Mouse (Mus musculus): ENCODE measurements around the gene Map7. TPM values are rescaled to one million over a fixed set of nuclear protein-coding genes. Genes with fewer than 3 reads are reported as not detected.

The Map7 gene
- total RNA-seq, 1 experiment from 2014 or later: 1.6 TPM

DNA sequence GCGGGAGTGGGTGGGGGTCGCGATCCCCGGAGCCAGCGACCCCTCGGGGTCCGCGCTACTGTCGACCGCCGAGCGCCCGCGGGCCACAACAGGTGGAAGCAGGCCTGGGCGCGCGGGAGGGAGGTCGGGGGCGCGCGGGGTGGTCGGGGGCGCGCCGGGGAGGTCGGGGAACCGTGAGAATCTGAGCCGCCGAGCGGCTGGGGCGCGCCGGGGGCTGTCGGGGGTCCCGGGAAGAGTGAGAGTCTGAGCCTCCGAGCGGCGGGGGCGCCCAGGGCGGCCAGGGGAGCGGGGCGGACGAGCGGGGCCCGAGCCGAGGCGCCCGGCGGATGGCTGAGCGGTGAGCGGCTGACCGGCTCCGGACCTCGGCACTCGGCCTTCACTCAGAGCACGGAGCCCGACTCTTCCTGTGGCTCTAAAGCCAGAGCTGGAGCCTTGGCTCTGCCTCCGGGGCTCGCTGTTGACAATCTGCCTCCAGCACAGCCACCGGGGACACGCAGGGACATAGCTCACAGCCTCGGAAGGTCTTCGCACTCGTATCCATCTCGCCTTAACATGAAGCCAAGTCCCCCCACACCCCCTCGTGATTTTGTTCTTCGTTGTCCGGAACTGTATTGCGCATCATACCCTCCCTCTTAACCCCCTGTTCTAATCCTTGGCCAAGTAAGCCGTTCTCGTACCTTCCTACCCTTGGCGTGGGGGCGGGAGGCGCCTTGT is 1.0 kb downstream of the Map7 start:
- ATAC-seq (replicated peaks; ENCODE audit: insufficient number of reproducible peaks, low FRiP score, low TSS enrichment, poor library complexity, severe bottlenecking): peak; percentile 33; the same call in 1 of the 2 replicates

DNA sequence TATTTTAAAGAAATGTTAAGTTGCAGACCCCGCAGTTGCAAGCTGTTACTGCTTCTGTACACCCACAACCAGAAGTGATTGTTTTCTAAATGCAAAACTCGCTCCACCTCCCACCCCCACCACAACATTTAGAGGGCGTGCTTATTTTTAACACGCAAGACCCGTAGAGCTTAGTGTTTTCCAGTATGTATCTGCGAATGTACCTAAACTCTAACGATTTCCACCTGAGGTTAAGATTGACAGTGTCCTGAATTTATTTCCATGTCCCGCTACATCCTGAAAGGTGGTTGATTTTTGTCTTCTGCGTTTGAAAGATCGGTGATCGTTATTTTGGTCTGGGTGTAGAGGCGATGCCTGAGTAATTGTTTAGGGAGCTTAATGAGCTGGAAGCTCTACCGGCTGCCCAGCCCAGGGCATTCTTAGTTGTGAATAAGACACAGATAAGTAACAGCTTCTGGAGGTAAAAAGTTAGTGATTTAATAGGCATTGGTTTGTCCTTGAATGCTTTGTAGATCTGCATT is 1.6 kb downstream of the Map7 start:
- ATAC-seq (replicated peaks; ENCODE audit: insufficient number of reproducible peaks, low FRiP score, low TSS enrichment, poor library complexity, severe bottlenecking): no peak

- no peak for ATAC-seq (replicated peaks; ENCODE audit: insufficient number of reproducible peaks, low FRiP score, low TSS enrichment, poor library complexity, severe bottlenecking)
These were observed 3.9 kb downstream of the Map7 start for GRCm38 (mm10) chr10:20152131-20152530.

DNA sequence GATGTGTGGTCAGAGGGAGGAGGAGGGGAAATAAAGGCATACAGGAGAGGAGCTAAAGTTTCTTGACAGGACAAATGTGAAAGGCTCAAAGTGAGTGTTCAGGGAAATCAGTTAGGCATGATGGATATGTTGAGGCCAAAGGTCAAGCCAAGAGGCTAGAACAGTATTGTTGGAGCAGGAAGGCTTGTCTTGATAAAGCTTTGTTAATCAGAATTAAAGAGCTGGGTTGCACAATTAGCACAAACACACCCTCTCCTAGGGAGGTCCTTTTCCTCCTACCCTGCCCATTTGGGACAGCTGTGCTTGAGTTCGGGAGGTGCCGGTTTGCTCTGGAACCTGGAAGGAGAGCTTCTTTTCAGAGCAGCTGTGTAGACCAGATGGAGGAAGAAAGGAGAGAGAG is 5.2 kb downstream of the Map7 start:
- ATAC-seq (replicated peaks; ENCODE audit: insufficient number of reproducible peaks, low FRiP score, low TSS enrichment, poor library complexity, severe bottlenecking): no peak

DNA sequence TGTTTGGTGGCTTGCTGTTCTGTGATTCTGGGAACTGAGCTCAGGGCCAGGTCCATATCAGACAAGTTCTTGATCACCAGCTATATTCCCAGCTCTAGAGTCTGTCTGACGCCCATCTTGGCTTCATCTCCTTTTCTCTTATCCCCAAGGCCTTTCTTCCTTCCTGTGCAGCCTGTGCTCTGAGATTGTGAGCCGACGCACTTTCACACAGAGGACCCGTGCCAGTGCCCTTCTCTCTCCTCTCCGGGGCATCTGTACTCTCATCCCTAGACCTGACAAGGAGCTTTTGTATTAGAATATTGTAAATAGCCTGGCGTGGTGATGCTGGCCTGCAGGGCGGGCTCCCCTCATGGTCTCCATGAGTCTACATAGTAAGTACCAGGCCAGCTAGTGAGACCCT is 7.1 kb downstream of the Map7 start:
- no peak for ATAC-seq (replicated peaks; ENCODE audit: insufficient number of reproducible peaks, low FRiP score, low TSS enrichment, poor library complexity, severe bottlenecking)

- ATAC-seq (replicated peaks; ENCODE audit: insufficient number of reproducible peaks, low FRiP score, low TSS enrichment, poor library complexity, severe bottlenecking): no peak
These were observed 8.9 kb downstream of the Map7 start for GRCm38 (mm10) chr10:20157021-20157726.

DNA sequence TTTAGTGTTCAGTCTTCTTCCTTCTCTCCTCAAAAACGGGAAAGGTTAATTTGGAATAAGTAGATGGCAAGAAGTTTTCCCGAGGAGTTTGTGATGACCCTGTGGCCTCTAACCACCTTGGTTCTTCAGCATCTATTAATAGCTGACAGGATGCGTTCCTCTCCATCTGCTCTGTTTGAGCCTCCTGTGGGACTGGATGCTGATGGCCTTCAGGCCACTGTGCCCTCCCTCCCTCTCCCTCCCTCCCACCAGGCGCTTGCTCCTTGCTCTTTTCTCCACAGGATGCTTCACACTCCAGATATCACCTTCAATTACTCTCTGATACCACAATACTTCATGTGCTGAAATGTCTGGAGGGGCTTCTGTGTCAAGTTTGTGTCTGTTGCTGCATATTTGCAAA is 10.5 kb downstream of the Map7 start:
- ATAC-seq (replicated peaks; ENCODE audit: insufficient number of reproducible peaks, low FRiP score, low TSS enrichment, poor library complexity, severe bottlenecking): no peak

- no peak for ATAC-seq (replicated peaks; ENCODE audit: insufficient number of reproducible peaks, low FRiP score, low TSS enrichment, poor library complexity, severe bottlenecking)
These were observed 11.0 kb downstream of the Map7 start for GRCm38 (mm10) chr10:20159308-20159707.

- ATAC-seq (replicated peaks; ENCODE audit: insufficient number of reproducible peaks, low FRiP score, low TSS enrichment, poor library complexity, severe bottlenecking): no peak
These were observed 12.6 kb downstream of the Map7 start for GRCm38 (mm10) chr10:20160914-20161313.

GRCm38 (mm10) chr10:20164810-20165209 is 16.5 kb downstream of the Map7 start:
- ATAC-seq (replicated peaks; ENCODE audit: insufficient number of reproducible peaks, low FRiP score, low TSS enrichment, poor library complexity, severe bottlenecking): no peak

- ATAC-seq (replicated peaks; ENCODE audit: insufficient number of reproducible peaks, low FRiP score, low TSS enrichment, poor library complexity, severe bottlenecking): 0 out of 2 replicates have a peak, but pooled peaks have one; percentile 45
These were observed 18.5 kb downstream of the Map7 start for GRCm38 (mm10) chr10:20166797-20167196.

- ATAC-seq (replicated peaks; ENCODE audit: insufficient number of reproducible peaks, low FRiP score, low TSS enrichment, poor library complexity, severe bottlenecking): 0 out of 2 replicates have a peak, but pooled peaks have one; percentile 18
These were observed 19.2 kb downstream of the Map7 start for GRCm38 (mm10) chr10:20167467-20167866.

GRCm38 (mm10) chr10:20169182-20169674 is 21.0 kb downstream of the Map7 start:
- no peak for ATAC-seq (replicated peaks; ENCODE audit: insufficient number of reproducible peaks, low FRiP score, low TSS enrichment, poor library complexity, severe bottlenecking)

DNA sequence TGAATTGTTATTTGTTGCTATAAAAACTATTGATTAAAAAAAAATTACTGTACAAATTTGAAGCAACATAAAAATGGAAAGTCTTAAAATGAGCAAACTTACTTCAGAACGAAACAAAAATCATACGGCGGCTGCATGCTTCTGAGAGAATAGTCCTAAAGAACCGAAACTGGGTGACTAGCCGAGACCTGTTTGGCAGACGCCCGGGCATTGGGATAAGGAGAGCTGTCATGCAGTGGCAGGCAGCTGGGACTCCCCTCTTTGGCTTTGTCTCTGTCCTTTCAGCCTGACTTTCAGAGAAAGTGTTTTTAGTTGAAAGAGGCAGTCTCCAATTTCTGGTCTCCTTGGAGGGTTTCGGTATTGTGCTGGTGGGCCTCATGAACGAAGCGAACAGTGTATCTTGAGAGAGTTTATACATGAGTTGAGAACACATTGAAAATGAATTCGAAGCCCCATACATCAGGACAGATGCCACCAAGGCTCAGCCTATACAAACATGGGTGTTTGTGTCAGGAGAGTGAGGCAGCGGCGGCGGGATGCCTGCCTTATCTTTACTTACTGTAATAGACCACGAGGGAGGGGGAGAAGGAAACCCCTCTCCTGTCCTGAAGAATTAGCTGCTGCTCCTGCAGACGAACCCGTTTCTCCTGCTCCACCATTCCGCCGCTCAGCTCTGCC is 21.8 kb downstream of the Map7 start:
- no peak for ATAC-seq (replicated peaks; ENCODE audit: insufficient number of reproducible peaks, low FRiP score, low TSS enrichment, poor library complexity, severe bottlenecking)

- no peak for ATAC-seq (replicated peaks; ENCODE audit: insufficient number of reproducible peaks, low FRiP score, low TSS enrichment, poor library complexity, severe bottlenecking)
These were observed 22.4 kb downstream of the Map7 start for GRCm38 (mm10) chr10:20170605-20171088.

DNA sequence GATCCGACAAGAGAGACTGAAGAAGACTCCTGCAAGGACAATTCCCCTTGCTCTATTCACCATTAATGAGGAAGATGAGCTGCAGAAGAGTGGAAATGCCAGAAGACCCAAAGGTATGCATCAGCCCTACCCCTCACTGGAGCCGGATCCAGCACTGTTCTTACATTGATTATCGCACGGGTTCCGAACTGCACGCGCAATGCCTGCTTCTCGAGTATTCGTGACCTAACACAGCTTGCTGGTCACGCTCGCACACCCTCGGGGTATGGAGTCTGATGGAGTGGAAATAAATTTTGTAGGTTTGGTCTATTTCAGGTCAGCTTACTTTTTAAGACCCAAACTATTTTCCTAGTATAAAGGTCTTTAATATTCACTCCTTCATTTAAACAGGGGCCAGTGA is 22.9 kb downstream of the Map7 start:
- no peak for ATAC-seq (replicated peaks; ENCODE audit: insufficient number of reproducible peaks, low FRiP score, low TSS enrichment, poor library complexity, severe bottlenecking)

GRCm38 (mm10) chr10:20171756-20172155 is 23.5 kb downstream of the Map7 start:
- no peak for ATAC-seq (replicated peaks; ENCODE audit: insufficient number of reproducible peaks, low FRiP score, low TSS enrichment, poor library complexity, severe bottlenecking)

DNA sequence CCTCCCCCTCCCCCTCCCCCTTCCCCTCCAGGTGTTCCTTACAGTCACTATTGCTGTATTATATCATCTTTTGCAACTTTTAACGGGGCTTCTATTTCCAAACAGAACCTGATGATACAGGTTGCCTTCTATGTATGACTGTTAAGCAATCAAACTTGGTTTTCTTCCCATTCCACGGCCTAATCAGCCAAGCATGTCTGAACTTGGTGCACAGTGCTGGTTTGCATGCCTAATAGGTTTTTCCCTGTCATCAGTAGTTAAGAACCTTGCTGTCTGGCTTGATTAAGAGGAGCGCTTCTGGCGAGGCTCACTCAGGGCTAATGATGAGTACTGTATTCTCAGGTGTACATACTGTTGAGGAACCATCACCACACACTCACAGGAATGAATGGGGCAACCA is 25.5 kb downstream of the Map7 start:
- no peak for ATAC-seq (replicated peaks; ENCODE audit: insufficient number of reproducible peaks, low FRiP score, low TSS enrichment, poor library complexity, severe bottlenecking)

GRCm38 (mm10) chr10:20176054-20176453 is 27.8 kb downstream of the Map7 start:
- no peak for ATAC-seq (replicated peaks; ENCODE audit: insufficient number of reproducible peaks, low FRiP score, low TSS enrichment, poor library complexity, severe bottlenecking)

Data from monocyte, adult 5-6 weeks (primary cell).